Mouse (Mus musculus) bone marrow macrophage, adult 2 months (primary cell): Measurements from ENCODE around the gene Slc5a4b.

Experiments
- CTCF ChIP-seq: IDR thresholded peaks from 2 replicates; pipeline ENCODE4 v1.5.1; 2012; ENCODE audit warnings: low read depth, mild to moderate bottlenecking, low read length, moderate library complexity
- POLR2A ChIP-seq: IDR thresholded peaks from 2 replicates; pipeline ENCODE4 v1.6.1; 2012; ENCODE audit warnings: mild to moderate bottlenecking, low read depth, low read length, borderline replicate concordance

- no peak for TF ChIP-seq POLR2A
- no peak for TF ChIP-seq CTCF
These were observed 61.8 kb downstream of the Slc5a4b start for GRCm38 (mm10) chr10:76048967-76049366.
